Mouse (Mus musculus) liver, embryonic 16.5 days (tissue): ENCODE data around the gene Sept6. TPM values are rescaled to one million over a fixed set of nuclear protein-coding genes. Genes with fewer than 3 reads are reported as not detected.

Source experiments
- ATAC-seq: fragments of 200-750 bp; cut with Nextera tagmentation; 2 replicates; pipeline ENCODE4 v1.8.0; 2017; ENCODE audit warnings: low read depth, mild to moderate bottlenecking, moderate number of reproducible peaks, moderate library complexity
- H3K27ac ChIP-seq: fragments of 300-500 bp; sonication (generic); 2 replicates; pipeline ENCODE4 v1.5.1; 2014; ENCODE audit warnings: mild to moderate bottlenecking, low read length
- H3K27me3 ChIP-seq: fragments of 300-500 bp; sonication (generic); 2 replicates; pipeline ENCODE4 v1.6.1; 2014; ENCODE audit warnings: low read depth, low read length, mixed read lengths; ENCODE audit not compliant: control insufficient read depth, insufficient read depth
- H3K36me3 ChIP-seq: fragments of 300-500 bp; sonication (generic); 2 replicates; pipeline ENCODE4 v1.6.1; 2014; ENCODE audit warnings: mild to moderate bottlenecking; ENCODE audit not compliant: control insufficient read depth, insufficient read depth
- H3K4me1 ChIP-seq: fragments of 300-500 bp; sonication (generic); 2 replicates; pipeline ENCODE4 v1.6.1; 2014; ENCODE audit warnings: low read depth, low read length, mixed read lengths; ENCODE audit not compliant: control insufficient read depth
- H3K4me2 ChIP-seq: fragments of 300-500 bp; sonication (generic); 2 replicates; pipeline ENCODE4 v1.6.1; 2014; ENCODE audit warnings: low read depth, low read length, mixed read lengths
- H3K4me3 ChIP-seq: fragments of 300-500 bp; sonication (generic); 2 replicates; pipeline ENCODE4 v1.5.1; 2014; ENCODE audit warnings: low read depth, mild to moderate bottlenecking, low read length
- H3K9ac ChIP-seq: fragments of 300-500 bp; sonication (generic); 2 replicates; pipeline ENCODE4 v1.6.1; 2014; ENCODE audit warnings: low read depth, low read length
- H3K9me3 ChIP-seq: fragments of 300-500 bp; sonication (generic); replicated peaks from 2 replicates; pipeline ENCODE4 v1.6.1; 2016; ENCODE audit warnings: low read length; ENCODE audit not compliant: control insufficient read depth
- WGBS: fragments of 180-500 bp; shearing (Covaris S2); extraction: QIAGEN DNeasy Blood & Tissue Kit; methylation state at CpG from one replicate; pipeline ENCODE4 v1.1.7; 2014; ENCODE audit not compliant: insufficient replicate concordance; 5-methylcytosine and 5-hydroxymethylcytosine counted together
- polyA plus RNA-seq: library from polyadenylated mRNA; unstranded; fragments of >200 nt; fragmentation: Nextera tagmentation; extraction: Ambion mirVana; gene quantifications from 2 replicates; pipeline ENCODE4 v1.2.1, GENCODE M21; 2015

Gene Sept6
- polyA plus RNA-seq, 1 experiment from 2014 or later = 4.0 TPM

DNA sequence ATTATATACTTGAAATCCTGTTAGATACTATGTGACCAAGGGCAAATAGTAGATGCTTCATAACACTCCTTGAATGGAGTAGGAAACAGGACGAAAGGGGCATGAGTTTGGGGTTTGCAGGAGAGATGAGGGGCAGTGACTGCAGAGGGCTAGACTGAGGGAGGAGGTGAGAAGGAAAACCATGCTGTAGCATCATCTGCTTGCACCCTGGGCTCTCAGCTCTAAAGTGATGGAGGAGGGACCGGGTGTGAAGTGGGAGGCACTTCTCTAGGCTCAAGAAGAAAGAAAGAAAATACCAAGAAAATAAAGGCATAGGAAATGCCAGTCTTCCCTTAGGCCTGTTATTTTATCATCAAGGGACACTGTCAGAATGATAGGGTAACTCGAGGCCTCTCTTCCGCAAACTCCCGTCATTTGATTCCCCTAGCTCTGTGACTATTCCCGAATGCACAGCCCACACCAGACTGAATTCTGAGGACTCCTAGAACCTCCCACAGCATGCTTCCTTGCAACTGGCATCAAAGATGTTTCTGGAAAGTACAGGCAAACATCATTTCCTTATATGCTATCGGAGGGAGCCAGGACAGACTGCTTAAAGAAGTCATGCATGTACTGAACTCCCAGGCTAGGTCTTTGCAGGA, 56.1 kb downstream of the Sept6 start:
- Histone ChIP-seq H3K36me3 (no peaks in the 10 kb centered on the region), H3K4me2 (no peak overlapping the region), H3K9me3 (no peaks in the 10 kb centered on the region), H3K27ac (no peak overlapping the region), H3K4me1 (no peaks in the 10 kb centered on the region), H3K27me3 (no peaks in the 10 kb centered on the region), H3K4me3 (no peak overlapping the region), H3K9ac (no peak overlapping the region)
- WGBS = 70% methylated on average over 7 of the region's 7 CpGs
- no peak for ATAC-seq

DNA sequence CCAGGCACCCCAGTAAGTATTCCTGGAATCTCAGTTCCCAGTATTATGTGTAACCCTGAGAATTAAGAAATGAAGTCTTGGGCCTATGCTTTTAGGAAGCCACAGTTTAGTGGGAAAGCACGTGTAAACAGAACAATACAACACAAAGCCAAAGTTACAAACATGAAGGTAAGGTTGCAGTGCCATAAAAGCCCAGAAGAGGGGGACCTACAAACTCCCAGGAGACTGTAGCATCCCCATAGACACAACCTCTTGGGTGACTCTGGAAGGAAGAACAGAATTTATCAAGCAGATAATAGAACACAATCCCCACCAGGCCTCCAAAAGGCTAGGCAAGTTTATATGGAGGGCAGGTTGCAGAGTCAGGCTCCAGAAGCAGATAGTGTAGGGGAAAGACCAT, 61.0 kb downstream of the Sept6 start:
- H3K4me1 ChIP-seq = no peaks in the 10 kb centered on the region
- H3K9me3 ChIP-seq = no peaks in the 10 kb centered on the region
- H3K36me3 ChIP-seq = no peaks in the 10 kb centered on the region
- WGBS = 37% methylated on average over 1 of the region's 1 CpGs
- no peak overlapping the region for H3K4me3 ChIP-seq
- H3K9ac ChIP-seq = no peak overlapping the region
- no peak overlapping the region for H3K27ac ChIP-seq
- H3K27me3 ChIP-seq = no peaks in the 10 kb centered on the region
- no peak overlapping the region for H3K4me2 ChIP-seq
- no peak for ATAC-seq

DNA sequence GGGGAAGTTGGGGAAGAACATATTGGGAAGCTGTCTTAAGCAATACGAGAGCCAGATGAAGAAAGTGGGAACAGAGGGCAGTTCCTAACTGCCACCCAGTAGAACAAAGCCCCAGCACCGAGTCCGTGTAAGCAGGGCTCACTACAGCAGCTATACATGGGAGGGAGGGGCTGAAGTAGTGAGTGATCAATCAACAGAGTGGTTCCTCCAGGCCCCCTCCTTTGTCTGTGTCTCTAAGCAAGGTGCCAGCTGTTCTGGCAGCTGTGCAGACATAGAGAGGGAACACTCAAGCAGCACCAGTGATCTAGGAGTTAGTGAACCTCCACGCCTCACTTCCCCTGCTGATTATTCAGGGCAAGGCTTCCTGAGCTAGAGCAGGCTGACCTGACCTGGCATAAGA, 61.9 kb downstream of the Sept6 start:
- Histone ChIP-seq H3K36me3 (no peaks in the 10 kb centered on the region), H3K4me1 (no peaks in the 10 kb centered on the region), H3K4me3 (no peak overlapping the region), H3K27ac (no peak overlapping the region), H3K9ac (no peak overlapping the region), H3K9me3 (no peaks in the 10 kb centered on the region), H3K4me2 (no peak overlapping the region), H3K27me3 (no peaks in the 10 kb centered on the region)
- no peak for ATAC-seq
- WGBS = 63% methylated on average over 4 of the region's 4 CpGs

DNA sequence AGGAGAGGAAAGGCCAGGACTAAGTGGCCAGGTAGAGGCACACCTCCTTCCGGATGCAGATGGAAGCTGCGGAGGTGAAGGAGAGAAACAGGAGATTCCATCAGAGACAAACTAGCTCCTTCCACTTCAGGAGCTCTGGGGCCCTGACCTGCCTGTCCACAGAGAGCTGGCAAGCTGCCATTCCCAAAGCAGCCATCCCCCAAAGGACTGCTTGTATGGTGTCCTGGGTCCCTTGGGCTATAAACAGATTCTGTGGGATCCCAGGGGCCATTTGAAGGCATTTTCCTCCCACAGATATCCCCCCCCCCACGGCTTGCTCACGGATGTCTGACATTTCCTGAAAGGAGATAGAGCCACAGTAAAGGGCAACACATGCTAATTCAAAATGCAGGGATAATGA, 62.8 kb downstream of the Sept6 start:
- Histone ChIP-seq H3K27ac (no peak overlapping the region), H3K9ac (no peak overlapping the region), H3K9me3 (no peaks in the 10 kb centered on the region), H3K36me3 (no peaks in the 10 kb centered on the region), H3K4me2 (no peak overlapping the region), H3K4me3 (no peak overlapping the region), H3K27me3 (no peaks in the 10 kb centered on the region), H3K4me1 (no peaks in the 10 kb centered on the region)
- no peak for ATAC-seq
- 53% methylated on average over 4 of the region's 4 CpGs for WGBS

DNA sequence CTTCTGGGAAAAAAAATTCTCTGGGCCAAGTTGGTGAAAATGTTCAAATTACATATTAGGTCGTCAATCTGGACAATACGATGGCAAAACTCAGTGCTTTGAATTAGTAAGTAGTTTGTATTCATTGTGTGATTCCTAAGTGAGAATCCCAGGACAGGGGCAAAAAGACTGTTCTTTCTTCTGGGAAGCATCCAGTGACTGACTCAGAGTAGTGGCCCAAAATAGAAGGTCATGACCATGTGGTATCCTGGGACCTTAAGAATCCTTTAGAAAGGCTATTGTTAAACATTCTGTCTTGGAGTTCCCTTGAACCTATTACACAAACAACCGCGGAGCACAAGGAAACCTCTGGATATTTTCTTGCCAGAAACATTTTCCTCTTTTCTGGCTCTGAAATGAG, 70.2 kb downstream of the Sept6 start:
- no peak for ATAC-seq
- Histone ChIP-seq H3K27ac (no peak overlapping the region), H3K9me3 (no peaks in the 10 kb centered on the region), H3K9ac (no peak overlapping the region), H3K4me2 (no peak overlapping the region), H3K4me3 (no peak overlapping the region), H3K36me3 (no peaks in the 10 kb centered on the region), H3K27me3 (no peaks in the 10 kb centered on the region), H3K4me1 (no peaks in the 10 kb centered on the region)
- WGBS = 62% methylated on average over 4 of the region's 4 CpGs

DNA sequence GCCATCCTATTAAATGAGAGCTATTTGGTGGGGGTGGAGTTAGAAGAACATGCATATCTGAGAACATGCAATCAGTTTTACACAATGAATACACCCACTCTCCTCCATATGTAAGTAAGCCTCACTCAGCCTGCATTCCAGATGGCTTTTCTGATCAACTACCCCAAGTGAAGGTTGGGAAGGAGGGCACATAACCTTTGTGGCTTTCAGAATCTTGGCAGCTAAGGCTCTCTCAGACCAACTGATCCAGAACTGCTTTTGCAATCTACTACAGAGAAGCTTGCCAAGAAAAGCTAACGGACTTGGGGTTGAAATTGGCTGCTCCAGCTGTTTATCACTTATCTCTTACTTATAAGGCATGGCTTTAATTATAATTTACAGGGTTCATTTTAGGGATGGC, 73.8 kb downstream of the Sept6 start:
- WGBS = 51% methylated on average over 1 of the region's 1 CpGs
- Histone ChIP-seq H3K27ac (no peak overlapping the region), H3K4me3 (no peak overlapping the region), H3K4me2 (no peak overlapping the region), H3K4me1 (no peaks in the 10 kb centered on the region), H3K36me3 (no peaks in the 10 kb centered on the region), H3K27me3 (no peaks in the 10 kb centered on the region), H3K9ac (no peak overlapping the region), H3K9me3 (no peaks in the 10 kb centered on the region)
- ATAC-seq = no peak

DNA sequence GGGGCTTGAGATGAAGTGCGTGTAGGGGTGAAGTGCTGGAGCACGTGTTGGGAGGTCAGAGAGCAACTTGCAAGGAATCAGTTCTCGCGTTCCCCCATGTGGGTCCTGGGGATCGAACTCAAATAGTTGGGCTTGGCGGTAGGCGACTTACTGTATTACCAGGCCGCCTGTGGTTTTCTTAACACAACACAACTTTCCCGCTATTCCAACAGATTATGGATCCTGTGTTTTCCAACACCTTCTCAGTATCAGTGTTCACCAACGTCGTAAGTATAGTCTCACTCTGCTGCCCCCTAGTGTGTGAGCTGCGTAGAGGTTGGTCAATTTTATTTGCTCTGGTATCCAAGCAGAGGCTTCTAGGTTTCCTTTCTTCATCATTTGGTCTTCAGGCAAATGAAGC, 80.3 kb downstream of the Sept6 start:
- Histone ChIP-seq H3K9me3 (no peaks in the 10 kb centered on the region), H3K27me3 (no peaks in the 10 kb centered on the region), H3K4me2 (no peak overlapping the region), H3K4me3 (no peak overlapping the region), H3K27ac (no peak overlapping the region), H3K36me3 (no peaks in the 10 kb centered on the region), H3K4me1 (no peaks in the 10 kb centered on the region), H3K9ac (no peak overlapping the region)
- 49% methylated on average over 12 of the region's 12 CpGs for WGBS
- no peak for ATAC-seq

DNA sequence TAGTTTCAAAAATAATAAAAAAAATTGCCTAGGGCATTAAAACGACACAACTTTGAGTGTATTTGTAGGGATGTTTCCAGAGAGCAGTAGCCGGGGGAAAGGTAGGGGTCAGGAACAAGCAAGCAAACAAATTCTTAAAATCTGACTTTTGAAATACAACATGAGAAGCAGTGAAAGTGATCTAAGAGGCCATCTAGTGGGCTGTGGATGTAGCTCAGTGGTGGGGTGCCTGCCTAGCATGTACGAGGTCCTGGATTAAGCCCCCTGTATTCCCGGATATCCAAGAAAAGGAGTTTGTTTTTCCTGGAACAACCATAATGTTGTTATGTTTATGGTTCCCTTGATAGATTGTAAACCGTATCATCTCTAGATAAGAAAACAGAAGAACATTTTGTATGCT, 85.1 kb downstream of the Sept6 start:
- H3K4me3 ChIP-seq = no peak overlapping the region
- no peaks in the 10 kb centered on the region for H3K9me3 ChIP-seq
- WGBS = 26% methylated on average over 5 of the region's 5 CpGs
- no peaks in the 10 kb centered on the region for H3K36me3 ChIP-seq
- H3K4me1 ChIP-seq = peaks cover 6% of the 10 kb centered on the region; the same call in 1 of the 2 replicates
- no peak overlapping the region for H3K4me2 ChIP-seq
- H3K9ac ChIP-seq = no peak overlapping the region
- no peaks in the 10 kb centered on the region for H3K27me3 ChIP-seq
- ATAC-seq = no peak
- no peak overlapping the region for H3K27ac ChIP-seq

DNA sequence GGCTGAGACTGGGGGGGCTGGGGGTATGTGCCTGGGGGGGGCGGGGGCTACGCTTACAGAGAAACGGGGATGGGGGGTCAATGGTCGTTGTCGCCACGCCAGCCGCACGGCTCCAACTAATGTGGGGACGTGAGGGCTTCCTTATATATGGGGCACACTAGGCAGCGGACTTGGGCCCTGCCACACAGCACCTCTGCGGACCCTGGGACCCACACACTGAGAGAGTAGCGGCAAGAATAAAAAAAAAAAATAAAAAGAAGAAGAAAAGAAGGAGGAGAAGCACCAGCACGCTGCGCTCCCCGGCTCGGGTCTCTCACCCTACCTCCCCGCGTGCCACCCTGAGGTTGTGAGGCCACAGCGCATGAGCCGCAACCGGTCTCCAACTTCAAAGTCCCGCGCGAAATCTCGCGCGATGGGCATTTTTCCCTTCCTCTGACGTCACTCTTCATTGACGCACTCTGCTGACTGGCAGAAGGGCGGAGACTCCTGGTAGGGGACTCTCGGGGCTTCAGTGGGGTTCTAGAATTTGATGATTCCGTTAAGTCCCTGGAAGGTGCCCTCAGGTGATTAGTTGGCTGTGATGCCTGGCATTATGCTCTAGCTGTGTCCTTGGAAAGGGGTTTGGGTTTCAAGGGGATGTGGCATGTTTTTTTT, 88.4 kb downstream of the Sept6 start:
- peaks cover 6% of the 10 kb centered on the region; the same call in 1 of the 2 replicates for H3K4me1 ChIP-seq
- no peaks in the 10 kb centered on the region for H3K27me3 ChIP-seq
- H3K27ac ChIP-seq = peak overlapping the region; percentile 48
- H3K9me3 ChIP-seq = no peaks in the 10 kb centered on the region
- 12% methylated on average over 32 of the region's 32 CpGs for WGBS
- peak; percentile 95 for ATAC-seq
- peak overlapping the region; percentile 75 for H3K4me2 ChIP-seq
- H3K9ac ChIP-seq = peak overlapping the region; percentile 72
- H3K36me3 ChIP-seq = no peaks in the 10 kb centered on the region
- H3K4me3 ChIP-seq = peak overlapping the region; percentile 72
